Mouse (Mus musculus): ENCODE measurements around the gene Mto1. TPM values are rescaled to one million over a fixed set of nuclear protein-coding genes. Genes with fewer than 3 reads are reported as not detected.

Mto1 gene
- polyA plus RNA-seq (2012; rRNA removed): 26.2 and 28.5 TPM in 2 replicates

DNA sequence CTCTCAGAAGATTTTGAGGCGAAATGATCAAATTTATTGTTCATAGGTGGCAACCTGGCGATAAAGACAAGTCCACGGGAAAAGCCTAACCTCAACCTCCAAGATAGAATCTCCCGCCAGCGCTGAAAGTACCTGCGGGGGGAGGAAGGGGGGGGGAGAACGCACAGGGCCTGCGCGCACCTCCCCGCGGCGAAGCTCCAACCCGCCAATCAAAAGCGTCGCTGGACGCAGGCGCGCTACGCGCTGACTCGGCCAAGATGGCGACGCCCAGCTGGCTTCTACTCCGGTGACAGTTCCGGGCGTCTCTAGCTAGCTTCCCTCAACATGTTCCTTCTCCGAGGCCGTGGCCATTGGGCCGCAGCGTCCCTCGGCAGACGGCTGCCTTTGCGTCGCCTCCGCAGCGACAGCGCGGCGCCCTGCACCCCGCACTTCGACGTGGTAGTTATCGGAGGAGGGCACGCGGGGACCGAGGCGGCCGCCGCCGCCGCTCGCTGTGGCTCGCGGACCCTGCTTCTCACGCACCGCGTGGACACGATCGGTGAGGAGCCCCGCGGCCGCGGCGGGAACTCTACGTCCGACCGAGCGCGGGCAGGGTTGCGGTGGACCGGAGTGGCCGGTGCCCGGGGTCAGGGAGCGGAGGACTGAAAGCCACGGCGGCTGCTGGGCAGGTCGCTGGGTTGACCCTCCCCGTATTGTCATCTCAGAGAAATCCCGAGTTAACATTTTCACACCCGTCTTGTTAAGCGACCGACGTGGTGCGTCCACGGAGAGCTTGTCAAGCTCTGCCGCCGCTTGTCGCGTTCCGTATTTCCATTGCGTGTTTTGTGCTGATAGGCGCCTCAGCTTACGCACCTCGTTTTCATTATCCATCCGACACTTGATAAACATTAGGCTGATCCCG is at the start of gene Mto1, which contains the start of gene Gm17324:
Gene Mto1, plus strand, starts transcription at position 236 of the 901 bp plus-strand sequence.
Gene Gm17324, minus strand, starts transcription at position 814 of the 901 bp plus-strand sequence.

GRCm38 (mm10) chr9:78442579-78443392 is 5.2 kb upstream of the Mto1 start, which contains the start of gene Cgas:
Gene Cgas, minus strand, starts transcription at chr9:78443237.

GRCm38 (mm10) chr9:78488890-78489420 is 40.9 kb downstream of the Mto1 start, which contains the start of gene Eef1a1:
Gene Eef1a1, minus strand, starts transcription at chr9:78489151.

Other genes with a start within 250 kb of the Mto1 start
- gene Gsta1, start 217.6 kb upstream of the Mto1 start, polyA plus RNA-seq (2012; rRNA removed): not detected in 2 replicates
- gene Gm3776, start 191.1 kb upstream of the Mto1 start, polyA plus RNA-seq (2012; rRNA removed): not detected in 2 replicates
- not detected in 2 replicates for gene Gm10639, start 158.3 kb upstream of the Mto1 start, polyA plus RNA-seq (2012; rRNA removed)
- gene Omt2a, start 133.4 kb upstream of the Mto1 start, polyA plus RNA-seq (2012; rRNA removed): not detected in 2 replicates
- not detected in 2 replicates for gene Omt2b, start 120.6 kb upstream of the Mto1 start, polyA plus RNA-seq (2012; rRNA removed)
- not detected in 2 replicates for gene Gsta2, start 92.4 kb upstream of the Mto1 start, polyA plus RNA-seq (2012; rRNA removed)
- gene Dppa5a, start 80.0 kb upstream of the Mto1 start, polyA plus RNA-seq (2012; rRNA removed): 3.7 and 4.6 TPM in 2 replicates
- gene Ooep, start 69.5 kb upstream of the Mto1 start, polyA plus RNA-seq (2012; rRNA removed): 3.3 and 3.5 TPM in 2 replicates
- 0.45 and 0.66 TPM in 2 replicates for gene Ddx43, start 52.4 kb upstream of the Mto1 start, polyA plus RNA-seq (2012; rRNA removed)
- 1.0 TPM in 2 replicates for gene Cgas, start 5.0 kb upstream of the Mto1 start, polyA plus RNA-seq (2012; rRNA removed)
- 0.87 and 1.3 TPM in 2 replicates for gene Gm17324, start 578 bp downstream of the Mto1 start, polyA plus RNA-seq (2012; rRNA removed)
- 6,695 and 7,112 TPM in 2 replicates for gene Eef1a1, start 40.9 kb downstream of the Mto1 start, polyA plus RNA-seq (2012; rRNA removed)
- gene Slc17a5, start 139.8 kb downstream of the Mto1 start, polyA plus RNA-seq (2012; rRNA removed): 10.1 and 10.2 TPM in 2 replicates
- 1.2 and 1.6 TPM in 2 replicates for gene Cd109, start 167.3 kb downstream of the Mto1 start, polyA plus RNA-seq (2012; rRNA removed)